Mouse (Mus musculus) hindbrain, embryonic 13.5 days (tissue): ENCODE measurements around the gene Igsf8. TPM values are rescaled to one million over a fixed set of nuclear protein-coding genes. Genes with fewer than 3 reads are reported as not detected.

Source experiments
- ATAC-seq: fragments of 200-750 bp; cut with Nextera tagmentation; 2 replicates; pipeline ENCODE4 v1.8.0; 2017; ENCODE audit warnings: moderate TSS enrichment; ENCODE audit not compliant: low FRiP score
- H3K27ac ChIP-seq: fragments of 300-500 bp; sonication (generic); 2 replicates; pipeline ENCODE4 v1.5.1; 2015; ENCODE audit warnings: inconsistent platforms, mild to moderate bottlenecking, moderate library complexity
- H3K27me3 ChIP-seq: fragments of 300-500 bp; sonication (generic); 2 replicates; pipeline ENCODE4 v1.6.1; 2015; ENCODE audit warnings: mild to moderate bottlenecking, inconsistent platforms
- H3K36me3 ChIP-seq: fragments of 300-500 bp; sonication (generic); 2 replicates; pipeline ENCODE4 v1.6.1; 2015; ENCODE audit warnings: mild to moderate bottlenecking, inconsistent platforms
- H3K4me1 ChIP-seq: fragments of 300-500 bp; sonication (generic); replicated peaks from 2 replicates; pipeline ENCODE4 v1.6.1; 2015; ENCODE audit warnings: inconsistent platforms
- H3K4me2 ChIP-seq: fragments of 300-500 bp; sonication (generic); 2 replicates; pipeline ENCODE4 v1.6.1; 2015; ENCODE audit warnings: inconsistent platforms, mild to moderate bottlenecking, moderate library complexity
- H3K4me3 ChIP-seq: fragments of 300-500 bp; sonication (generic); 2 replicates; pipeline ENCODE4 v1.5.1; 2015; ENCODE audit warnings: mild to moderate bottlenecking, inconsistent platforms
- H3K9ac ChIP-seq: fragments of 300-500 bp; sonication (generic); 2 replicates; pipeline ENCODE4 v1.6.1; 2015; ENCODE audit warnings: mild to moderate bottlenecking, inconsistent platforms
- H3K9me3 ChIP-seq: fragments of 300-500 bp; sonication (generic); 2 replicates; pipeline ENCODE4 v1.6.1; 2016; ENCODE audit warnings: inconsistent platforms
- WGBS: fragments of 180-500 bp; shearing (Covaris S2); methylation state at CpG from one replicate; pipeline ENCODE4 v1.1.7; 2015; 5-methylcytosine and 5-hydroxymethylcytosine counted together
- polyA plus RNA-seq: library from polyadenylated mRNA; unstranded; fragments of >200 nt; fragmentation: Nextera tagmentation; extraction: Ambion mirVana; gene quantifications from 2 replicates; pipeline ENCODE4 v1.2.1, GENCODE M21; 2015

Igsf8 gene
- polyA plus RNA-seq, 1 experiment from 2014 or later = 112 TPM

GRCm38 (mm10) chr1:172296816-172297510 lies 35.5 kb downstream of the Igsf8 start:
- Histone ChIP-seq H3K4me2 (peak overlapping the region; percentile 45), H3K27ac (peak overlapping the region; percentile 80), H3K4me3 (peak overlapping the region; percentile 32), H3K9me3 (no peaks in the 10 kb centered on the region), H3K27me3 (peaks cover 8% of the 10 kb centered on the region), H3K9ac (peak overlapping the region; percentile 58), H3K36me3 (no peaks in the 10 kb centered on the region), H3K4me1 (peaks cover 50% of the 10 kb centered on the region)
- no peak for ATAC-seq
- 76% methylated on average over 6 of the region's 6 CpGs for WGBS

DNA sequence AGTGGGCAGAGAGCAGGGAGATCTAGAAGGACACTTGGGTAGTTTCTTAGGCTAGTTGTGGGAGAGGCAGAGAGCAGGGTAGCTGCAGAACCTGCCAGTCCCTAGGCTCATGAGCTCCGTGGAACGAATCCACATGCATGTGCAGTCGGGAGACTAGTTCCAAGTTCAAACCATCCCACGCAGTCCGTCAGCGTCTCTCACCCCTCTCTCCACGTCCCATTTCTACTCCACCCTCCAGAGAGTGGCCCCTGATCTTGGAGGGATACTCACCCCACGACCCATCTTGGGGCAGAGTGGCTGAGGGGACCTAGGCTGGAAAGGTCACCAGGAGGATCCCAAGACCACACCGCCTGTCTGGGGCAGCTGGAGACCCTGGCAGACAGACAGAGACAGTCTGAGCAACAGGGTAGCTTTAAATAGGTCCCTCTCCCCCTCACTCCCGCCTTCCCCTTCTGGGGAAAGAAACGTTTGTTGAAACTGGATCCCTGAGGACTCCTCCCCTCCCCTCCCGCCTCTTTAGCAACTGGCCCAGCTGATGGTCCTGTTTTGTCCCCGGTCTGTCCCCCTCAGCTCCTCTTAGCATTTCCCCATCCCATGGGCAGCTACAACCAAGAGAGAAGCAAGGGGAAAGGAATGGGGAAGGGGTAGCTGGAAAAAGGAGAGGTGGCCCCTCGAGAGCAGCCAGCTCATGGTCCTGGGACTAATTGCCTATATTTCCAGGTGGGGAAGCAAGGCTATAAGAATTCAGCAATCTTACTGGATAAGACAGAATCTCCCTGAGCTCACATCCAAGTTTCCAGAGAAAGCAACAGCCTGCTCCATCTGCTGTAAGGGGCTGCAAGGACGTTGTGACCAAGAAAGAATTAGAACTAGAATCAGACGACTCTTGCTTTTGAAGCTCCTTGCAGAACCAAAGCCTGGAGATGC lies 36.4 kb downstream of the Igsf8 start, which contains the start of gene Atp1a2:
Gene Atp1a2 (minus strand): TSS at position 454 of the 927 bp plus-strand sequence.
- H3K27me3 ChIP-seq = peaks cover 8% of the 10 kb centered on the region
- peak within 1 kb of the TSS; percentile 80 for H3K27ac ChIP-seq
- peak; percentile 5; the same call in 1 of the 2 replicates for ATAC-seq
- peak within 1 kb of the TSS; percentile 45 for H3K4me2 ChIP-seq
- peak within 1 kb of the TSS; percentile 32 for H3K4me3 ChIP-seq
- peaks cover 58% of the 10 kb centered on the region for H3K4me1 ChIP-seq
- no peaks in the 10 kb centered on the region for H3K9me3 ChIP-seq
- WGBS = 13% methylated on average over 16 of the region's 16 CpGs
- no peaks in the 10 kb centered on the region for H3K36me3 ChIP-seq
- peak within 1 kb of the TSS; percentile 58 for H3K9ac ChIP-seq

GRCm38 (mm10) chr1:172299528-172299927 lies 38.1 kb downstream of the Igsf8 start:
- no peak overlapping the region for H3K4me2 ChIP-seq
- 58% methylated on average over 7 of the region's 7 CpGs for WGBS
- no peak for ATAC-seq
- H3K27ac ChIP-seq = no peak overlapping the region
- no peak overlapping the region for H3K9ac ChIP-seq
- peaks cover 61% of the 10 kb centered on the region for H3K4me1 ChIP-seq
- no peaks in the 10 kb centered on the region for H3K36me3 ChIP-seq
- H3K9me3 ChIP-seq = no peaks in the 10 kb centered on the region
- H3K27me3 ChIP-seq = peaks cover 8% of the 10 kb centered on the region
- no peak overlapping the region for H3K4me3 ChIP-seq

DNA sequence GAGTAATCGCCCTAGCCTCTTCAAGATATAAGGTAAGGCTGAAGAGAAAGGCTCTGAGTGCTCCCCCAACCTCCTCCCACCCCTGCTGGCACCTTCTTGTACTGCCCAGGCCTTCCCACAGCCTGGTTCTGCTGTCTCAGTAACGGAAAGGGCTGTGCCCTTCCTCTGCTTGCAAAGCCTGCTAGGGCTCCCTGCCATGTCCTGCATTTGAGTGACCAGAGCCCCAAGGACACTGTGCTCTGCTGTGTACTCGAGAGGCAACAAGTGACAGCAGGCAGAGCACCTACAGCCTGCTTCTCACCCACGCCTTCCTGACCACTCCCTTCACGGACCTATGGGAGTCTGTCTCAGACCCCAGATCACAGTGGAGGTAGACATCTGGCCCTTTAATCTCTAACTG lies 38.8 kb downstream of the Igsf8 start:
- H3K36me3 ChIP-seq = no peaks in the 10 kb centered on the region
- no peak overlapping the region for H3K4me2 ChIP-seq
- H3K4me3 ChIP-seq = no peak overlapping the region
- H3K9ac ChIP-seq = no peak overlapping the region
- peak overlapping the region; percentile 30; the same call in 1 of the 2 replicates for H3K27ac ChIP-seq
- no peak for ATAC-seq
- WGBS = 60% methylated on average over 5 of the region's 5 CpGs
- H3K4me1 ChIP-seq = peaks cover 54% of the 10 kb centered on the region
- no peaks in the 10 kb centered on the region for H3K9me3 ChIP-seq
- H3K27me3 ChIP-seq = peaks cover 8% of the 10 kb centered on the region

- Histone ChIP-seq H3K9ac (no peak overlapping the region), H3K9me3 (no peaks in the 10 kb centered on the region), H3K4me2 (no peak overlapping the region), H3K27me3 (peaks cover 8% of the 10 kb centered on the region), H3K36me3 (no peaks in the 10 kb centered on the region), H3K4me1 (peaks cover 45% of the 10 kb centered on the region), H3K4me3 (no peak overlapping the region), H3K27ac (peak overlapping the region; percentile 14; the same call in 1 of the 2 replicates)
- WGBS = 32% methylated on average over 12 of the region's 12 CpGs
- ATAC-seq = peak; percentile 46
These were observed 39.7 kb downstream of the Igsf8 start for GRCm38 (mm10) chr1:172301180-172301579.

GRCm38 (mm10) chr1:172302311-172302710 lies 40.9 kb downstream of the Igsf8 start:
- Histone ChIP-seq H3K36me3 (no peaks in the 10 kb centered on the region), H3K9ac (no peak overlapping the region), H3K27ac (no peak overlapping the region), H3K27me3 (peaks cover 8% of the 10 kb centered on the region), H3K4me1 (peaks cover 46% of the 10 kb centered on the region), H3K4me3 (no peak overlapping the region), H3K4me2 (no peak overlapping the region), H3K9me3 (no peaks in the 10 kb centered on the region)
- WGBS = 53% methylated on average over 3 of the region's 3 CpGs
- ATAC-seq = no peak

GRCm38 (mm10) chr1:172302851-172303250 lies 41.4 kb downstream of the Igsf8 start:
- no peak overlapping the region for H3K4me3 ChIP-seq
- peaks cover 8% of the 10 kb centered on the region for H3K27me3 ChIP-seq
- no peak overlapping the region for H3K4me2 ChIP-seq
- H3K27ac ChIP-seq = no peak overlapping the region
- H3K9me3 ChIP-seq = no peaks in the 10 kb centered on the region
- no peaks in the 10 kb centered on the region for H3K36me3 ChIP-seq
- no peak for ATAC-seq
- no peak overlapping the region for H3K9ac ChIP-seq
- peaks cover 43% of the 10 kb centered on the region for H3K4me1 ChIP-seq
- WGBS = 8% methylated on average over 6 of the region's 6 CpGs

- H3K9ac ChIP-seq = no peak overlapping the region
- H3K4me2 ChIP-seq = no peak overlapping the region
- 81% methylated on average over 6 of the region's 6 CpGs for WGBS
- H3K27me3 ChIP-seq = no peaks in the 10 kb centered on the region
- H3K9me3 ChIP-seq = no peaks in the 10 kb centered on the region
- H3K36me3 ChIP-seq = no peaks in the 10 kb centered on the region
- H3K4me3 ChIP-seq = no peak overlapping the region
- ATAC-seq = no peak
- no peak overlapping the region for H3K27ac ChIP-seq
- peaks cover 50% of the 10 kb centered on the region for H3K4me1 ChIP-seq
These were observed 43.0 kb downstream of the Igsf8 start for GRCm38 (mm10) chr1:172304443-172304842.

GRCm38 (mm10) chr1:172305153-172305552 lies 43.7 kb downstream of the Igsf8 start:
- no peaks in the 10 kb centered on the region for H3K9me3 ChIP-seq
- no peaks in the 10 kb centered on the region for H3K27me3 ChIP-seq
- H3K4me3 ChIP-seq = no peak overlapping the region
- no peak overlapping the region for H3K27ac ChIP-seq
- no peaks in the 10 kb centered on the region for H3K36me3 ChIP-seq
- H3K4me2 ChIP-seq = no peak overlapping the region
- ATAC-seq = no peak
- 89% methylated on average over 2 of the region's 2 CpGs for WGBS
- no peak overlapping the region for H3K9ac ChIP-seq
- peaks cover 56% of the 10 kb centered on the region for H3K4me1 ChIP-seq

DNA sequence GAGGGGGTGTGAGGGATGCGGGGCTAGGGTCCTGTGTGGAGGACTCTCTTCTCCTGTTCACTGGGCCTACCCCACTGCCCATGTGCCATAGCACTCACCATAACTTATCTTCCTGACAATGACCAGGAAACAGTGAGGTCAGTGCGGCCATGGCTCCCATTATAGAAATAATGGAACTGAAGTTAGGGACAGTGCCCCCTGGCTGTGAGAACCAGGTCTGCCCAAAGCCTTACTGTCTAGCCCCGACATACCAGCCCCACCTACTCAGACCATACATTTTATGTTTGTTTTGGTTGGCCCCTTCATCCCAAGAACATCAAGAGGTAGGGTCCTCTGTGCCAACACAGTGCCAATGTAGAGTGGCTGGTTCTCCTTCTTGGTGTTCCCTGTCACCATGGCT lies 44.2 kb downstream of the Igsf8 start:
- ATAC-seq = no peak
- Histone ChIP-seq H3K9me3 (no peaks in the 10 kb centered on the region), H3K36me3 (no peaks in the 10 kb centered on the region), H3K4me3 (no peak overlapping the region), H3K4me2 (no peak overlapping the region), H3K27ac (no peak overlapping the region), H3K9ac (no peak overlapping the region), H3K4me1 (peaks cover 56% of the 10 kb centered on the region), H3K27me3 (no peaks in the 10 kb centered on the region)
- WGBS = 67% methylated on average over 3 of the region's 3 CpGs

- Histone ChIP-seq H3K9ac (no peak overlapping the region), H3K4me3 (no peak overlapping the region), H3K9me3 (no peaks in the 10 kb centered on the region), H3K4me1 (peaks cover 54% of the 10 kb centered on the region), H3K27ac (no peak overlapping the region), H3K27me3 (no peaks in the 10 kb centered on the region), H3K36me3 (no peaks in the 10 kb centered on the region), H3K4me2 (no peak overlapping the region)
- ATAC-seq = no peak
- WGBS = 76% methylated on average over 4 of the region's 4 CpGs
These were observed 44.8 kb downstream of the Igsf8 start for GRCm38 (mm10) chr1:172306196-172306595.

DNA sequence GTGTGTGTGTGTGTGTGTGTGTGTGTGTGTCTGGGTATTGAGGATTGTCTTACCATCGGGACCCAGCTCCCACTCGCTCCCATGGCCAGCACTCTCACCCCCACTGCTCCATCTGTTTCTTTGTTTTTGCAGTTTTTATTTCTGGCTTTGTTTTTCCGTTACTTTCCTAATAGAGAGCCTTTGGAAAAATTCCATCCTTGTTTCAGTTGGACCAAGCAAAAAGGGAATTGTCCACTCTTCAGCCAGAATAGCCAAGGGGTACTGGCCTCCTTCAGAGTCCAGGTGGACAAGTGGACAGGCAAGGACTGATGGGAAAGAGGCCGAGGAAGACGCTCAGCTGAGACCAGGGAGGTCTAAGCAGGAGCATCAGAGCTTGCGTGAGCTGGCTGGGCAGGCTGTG lies 45.4 kb downstream of the Igsf8 start:
- H3K36me3 ChIP-seq = no peaks in the 10 kb centered on the region
- H3K4me3 ChIP-seq = no peak overlapping the region
- H3K27ac ChIP-seq = no peak overlapping the region
- H3K4me1 ChIP-seq = peaks cover 54% of the 10 kb centered on the region
- H3K9me3 ChIP-seq = no peaks in the 10 kb centered on the region
- 70% methylated on average over 6 of the region's 6 CpGs for WGBS
- H3K27me3 ChIP-seq = no peaks in the 10 kb centered on the region
- no peak overlapping the region for H3K4me2 ChIP-seq
- no peak for ATAC-seq
- H3K9ac ChIP-seq = no peak overlapping the region
